Mouse (Mus musculus) stomach, postnatal 0 days (tissue): ENCODE measurements at regions not wholly inside any gene's neighbourhood (a gene's known extent, or its start where the extent isn't known, plus 50 kb on each side); places are given as distances from the start of the nearest gene placed in this dataset.
"Not testable (repeated sequence)": the region's sequence is repeated elsewhere in the genome, so short reads cannot be mapped to it uniquely, and the experiment has no call there.

ENCODE experiments used
- CTCF ChIP-seq: IDR thresholded peaks from 2 replicates; pipeline ENCODE4 v1.5.1; 2016; ENCODE audit warnings: antibody characterized with exemption, low read depth, mild to moderate bottlenecking, moderate library complexity
- EP300 ChIP-seq: optimal IDR thresholded peaks from 2 replicates; pipeline ENCODE3; 2016; ENCODE audit warnings: antibody characterized with exemption

DNA sequence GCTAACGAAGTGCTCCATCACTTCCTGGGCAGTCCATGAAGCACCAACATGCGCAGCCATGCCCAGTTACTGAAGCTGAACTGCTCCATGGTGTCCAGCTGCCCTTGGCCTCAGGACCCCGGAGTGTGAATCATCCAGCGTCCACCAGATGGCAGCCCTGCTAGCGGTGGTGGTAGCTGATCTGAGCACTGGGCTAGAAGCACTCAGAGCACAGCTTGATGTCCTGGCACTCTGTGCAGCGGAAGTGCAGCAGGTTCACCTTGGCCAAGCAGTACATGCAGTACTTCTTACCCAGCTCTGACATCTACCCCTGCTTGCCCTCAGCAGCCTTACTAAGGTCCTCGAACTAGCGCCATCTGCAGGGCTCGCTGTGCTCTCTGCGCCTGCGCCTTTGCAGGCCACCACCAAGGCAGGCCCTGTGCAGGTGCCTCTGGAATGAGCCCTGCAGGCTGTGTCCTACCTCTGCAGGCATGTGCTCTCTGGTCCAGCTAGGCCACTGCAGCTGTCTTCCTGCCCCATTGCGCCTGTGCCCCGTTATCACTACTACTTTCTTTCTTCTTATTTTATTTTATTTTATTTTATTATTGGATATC, 97.4 kb upstream of the Pwp1 start:
- peak; percentile 43; the same call in 1 of the 2 replicates for TF ChIP-seq CTCF
- not testable (repeated sequence) for TF ChIP-seq EP300
